Mouse (Mus musculus) thymus, postnatal 10 days (tissue): ENCODE measurements around the gene Spr.
"Not testable (repeated sequence)": the region's sequence is repeated elsewhere in the genome, so short reads cannot be mapped to it uniquely, and the experiment has no call there.

Experiments used
- DNase-seq, 2 experiments: peaks; one replicate each; pipeline ENCODE4 v3.0.0; 2021; ENCODE audit warnings: low spot score in 2 of 2

Spr gene

GRCm38 (mm10) chr6:85132237-85132636, 5.3 kb downstream of the Spr start:
- not testable (repeated sequence) for DNase-seq

GRCm38 (mm10) chr6:85131673-85132072, 5.9 kb downstream of the Spr start:
- DNase-seq: peak; percentile 41 to 67

- DNase-seq: peak; percentile 57 to 74
These were observed 19.7 kb downstream of the Spr start for GRCm38 (mm10) chr6:85117545-85118511.

- DNase-seq: no peak
These were observed 32.4 kb downstream of the Spr start for GRCm38 (mm10) chr6:85105033-85105615.

- DNase-seq: no peak
These were observed 34.2 kb downstream of the Spr start for GRCm38 (mm10) chr6:85103321-85103720.

- no peak for DNase-seq
These were observed 41.1 kb downstream of the Spr start for GRCm38 (mm10) chr6:85096441-85096840.

GRCm38 (mm10) chr6:85087425-85087824, 50.1 kb downstream of the Spr start:
- DNase-seq: no peak

GRCm38 (mm10) chr6:85086645-85087044, 50.9 kb downstream of the Spr start:
- DNase-seq: no peak
